Mouse (Mus musculus): ENCODE measurements around the gene Ppp2r2c. TPM values are rescaled to one million over a fixed set of nuclear protein-coding genes. Genes with fewer than 3 reads are reported as not detected.

Gene Ppp2r2c
- total and polyA plus RNA-seq, 3 experiments, result 0.05 TPM; not detected in 2

DNA sequence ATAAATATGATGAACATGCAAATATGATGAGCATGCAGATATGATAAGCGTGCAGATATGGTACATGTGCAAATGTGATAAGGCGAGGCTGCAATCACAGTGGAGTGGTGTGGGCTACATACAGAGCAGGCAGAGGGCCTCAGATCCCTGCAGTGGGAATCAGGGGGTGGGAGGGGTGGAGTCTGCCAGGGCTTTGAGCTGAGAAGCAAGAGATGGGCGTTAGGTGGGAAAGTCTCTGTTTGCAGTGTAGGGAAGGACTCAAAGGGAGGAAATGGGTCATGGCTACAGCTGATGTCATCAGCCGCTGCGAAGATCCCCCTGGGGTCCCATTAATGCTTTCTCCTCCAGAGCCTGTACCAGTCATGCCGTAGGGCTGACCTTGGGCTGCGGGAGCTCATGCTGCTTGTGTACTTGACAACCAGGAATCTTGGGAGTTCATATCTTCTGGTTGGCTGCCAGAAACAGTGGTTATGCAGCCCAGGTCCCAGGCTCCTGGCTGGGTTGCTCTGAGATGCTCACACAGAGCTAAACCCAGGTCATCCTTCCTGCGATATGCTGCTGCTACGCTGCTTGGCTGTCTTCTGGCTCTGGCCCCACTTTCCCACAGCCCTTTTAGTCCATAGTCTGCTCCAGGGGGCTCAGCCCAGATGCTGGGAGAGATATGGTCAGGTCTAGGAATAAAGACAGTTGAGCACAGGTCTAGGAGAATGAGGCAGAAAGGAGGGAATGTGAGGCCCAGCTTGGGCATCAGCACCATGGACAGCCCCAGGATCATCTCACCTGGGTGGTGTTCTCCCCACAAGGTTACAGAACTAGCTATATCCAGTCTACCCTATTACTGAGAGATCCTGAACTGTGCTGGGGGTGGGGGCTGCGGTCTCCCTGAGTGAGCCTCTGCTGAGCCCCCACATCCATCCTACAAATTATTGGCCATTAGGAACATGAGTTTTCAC, 27.6 kb downstream of the Ppp2r2c start:
- H3K4me1 ChIP-seq (ENCODE audit: insufficient read depth, low read depth, low read length), result no peaks in the 10 kb centered on the region
- H3K36me3 ChIP-seq (replicated peaks), result no peaks in the 10 kb centered on the region
- no peaks in the 10 kb centered on the region; the same call in 1 of the 2 replicates for H3K27me3 ChIP-seq (ENCODE audit: insufficient read depth, low read length)
- no peak for ATAC-seq (ENCODE audit: extremely low read depth, insufficient number of reproducible peaks, low FRiP score, poor library complexity, severe bottlenecking)
- H3K4me3 ChIP-seq (ENCODE audit: low read depth, low read length), result no peak overlapping the region
- TF ChIP-seq GATA1 (IDR thresholded peaks at IDR 0.05; ENCODE audit: borderline replicate concordance, low read length) (no peak), GATA2 (IDR thresholded peaks at IDR 0.05; ENCODE audit: borderline replicate concordance, low read depth, low read length) (no peak), CTCF (IDR thresholded peaks at IDR 0.05; ENCODE audit: low read depth, low read length) (no peak), TAL1 (conservative IDR thresholded peaks at IDR 0.05; ENCODE audit: low read depth, low read length) (no peak), POLR2AphosphoS5 (IDR thresholded peaks at IDR 0.05; ENCODE audit: insufficient replicate concordance, low read depth, low read length) (no peak)
- H3K9me3 ChIP-seq (replicated peaks), result no peaks in the 10 kb centered on the region
- DNase-seq (ENCODE audit: low spot score), result no peak

DNA sequence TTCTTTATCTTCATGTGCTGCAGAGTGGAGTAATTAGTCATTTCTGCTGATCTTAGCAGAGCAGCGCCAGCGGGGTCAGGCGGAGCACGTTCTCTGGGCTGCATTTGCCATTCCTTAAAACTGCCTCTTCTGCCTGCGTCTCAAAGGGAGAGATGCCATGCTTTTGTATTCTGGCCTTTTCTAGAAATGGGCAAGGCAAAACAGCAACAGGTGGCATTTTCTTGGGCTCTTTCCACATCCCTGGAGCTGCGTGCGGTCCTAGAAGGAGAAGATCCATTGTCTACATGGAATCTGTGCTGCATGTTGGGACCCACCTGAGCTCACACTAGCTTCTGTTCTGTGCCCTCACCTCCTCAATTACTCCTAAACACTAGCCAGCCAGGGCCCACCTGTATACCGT, 29.7 kb downstream of the Ppp2r2c start:
- ATAC-seq (ENCODE audit: extremely low read depth, insufficient number of reproducible peaks, low FRiP score, poor library complexity, severe bottlenecking) (no peak), DNase-seq (ENCODE audit: low spot score) (no peak)
- no peak overlapping the region for H3K4me3 ChIP-seq (ENCODE audit: low read depth, low read length)
- no peaks in the 10 kb centered on the region; the same call in 1 of the 2 replicates for H3K27me3 ChIP-seq (ENCODE audit: insufficient read depth, low read length)
- no peak for TF ChIP-seq GATA1 (IDR thresholded peaks at IDR 0.05; ENCODE audit: borderline replicate concordance, low read length)
- no peak for TF ChIP-seq CTCF (IDR thresholded peaks at IDR 0.05; ENCODE audit: low read depth, low read length)
- TF ChIP-seq GATA2 (IDR thresholded peaks at IDR 0.05; ENCODE audit: borderline replicate concordance, low read depth, low read length), result no peak
- no peak for TF ChIP-seq TAL1 (conservative IDR thresholded peaks at IDR 0.05; ENCODE audit: low read depth, low read length)
- no peak for TF ChIP-seq POLR2AphosphoS5 (IDR thresholded peaks at IDR 0.05; ENCODE audit: insufficient replicate concordance, low read depth, low read length)
- no peaks in the 10 kb centered on the region for H3K9me3 ChIP-seq (replicated peaks)
- no peaks in the 10 kb centered on the region for H3K4me1 ChIP-seq (ENCODE audit: insufficient read depth, low read depth, low read length)
- no peaks in the 10 kb centered on the region for H3K36me3 ChIP-seq (replicated peaks)

DNA sequence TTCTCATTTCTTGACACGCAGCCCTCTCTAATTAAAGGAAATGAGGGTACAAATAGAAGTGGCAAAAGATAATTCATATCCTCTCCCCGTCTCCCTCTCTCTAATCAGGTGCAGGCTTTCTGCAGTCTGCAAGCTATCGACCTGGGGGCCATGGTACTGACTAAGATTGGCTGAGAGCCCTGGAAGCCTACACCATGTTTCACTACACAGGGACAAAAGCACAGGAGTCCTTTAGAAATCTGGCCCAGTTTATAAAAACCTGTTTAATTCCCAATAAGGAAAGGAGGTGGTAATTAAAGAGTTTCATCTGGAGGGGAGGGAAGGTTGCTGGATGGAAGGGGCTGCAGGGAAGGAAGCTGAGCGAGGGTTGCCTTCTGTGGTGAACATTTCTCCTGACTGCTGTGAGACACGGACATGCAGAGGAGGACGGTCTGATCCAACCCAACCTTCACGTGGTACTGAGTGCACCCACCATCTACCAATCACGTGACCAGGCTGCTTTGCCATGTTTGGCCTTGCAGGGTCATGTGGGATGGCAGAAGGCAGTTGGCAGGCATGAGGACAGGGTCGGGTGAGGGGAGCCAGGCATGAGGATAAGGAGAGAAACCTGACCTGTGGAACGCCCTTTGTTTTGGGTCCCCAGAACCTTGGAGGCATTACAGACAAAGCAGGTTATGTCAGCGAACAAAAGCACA, 30.2 kb downstream of the Ppp2r2c start:
- no peak for TF ChIP-seq GATA1 (IDR thresholded peaks at IDR 0.05; ENCODE audit: borderline replicate concordance, low read length)
- TF ChIP-seq POLR2AphosphoS5 (IDR thresholded peaks at IDR 0.05; ENCODE audit: insufficient replicate concordance, low read depth, low read length), result no peak
- no peak for TF ChIP-seq TAL1 (conservative IDR thresholded peaks at IDR 0.05; ENCODE audit: low read depth, low read length)
- TF ChIP-seq CTCF (IDR thresholded peaks at IDR 0.05; ENCODE audit: low read depth, low read length), result no peak
- no peak for TF ChIP-seq GATA2 (IDR thresholded peaks at IDR 0.05; ENCODE audit: borderline replicate concordance, low read depth, low read length)
- ATAC-seq (ENCODE audit: extremely low read depth, insufficient number of reproducible peaks, low FRiP score, poor library complexity, severe bottlenecking) (no peak), DNase-seq (ENCODE audit: low spot score) (no peak)
- H3K4me1 ChIP-seq (ENCODE audit: insufficient read depth, low read depth, low read length), result no peaks in the 10 kb centered on the region
- no peak overlapping the region for H3K4me3 ChIP-seq (ENCODE audit: low read depth, low read length)
- H3K36me3 ChIP-seq (replicated peaks), result no peaks in the 10 kb centered on the region
- no peaks in the 10 kb centered on the region for H3K9me3 ChIP-seq (replicated peaks)
- no peaks in the 10 kb centered on the region; the same call in 1 of the 2 replicates for H3K27me3 ChIP-seq (ENCODE audit: insufficient read depth, low read length)

DNA sequence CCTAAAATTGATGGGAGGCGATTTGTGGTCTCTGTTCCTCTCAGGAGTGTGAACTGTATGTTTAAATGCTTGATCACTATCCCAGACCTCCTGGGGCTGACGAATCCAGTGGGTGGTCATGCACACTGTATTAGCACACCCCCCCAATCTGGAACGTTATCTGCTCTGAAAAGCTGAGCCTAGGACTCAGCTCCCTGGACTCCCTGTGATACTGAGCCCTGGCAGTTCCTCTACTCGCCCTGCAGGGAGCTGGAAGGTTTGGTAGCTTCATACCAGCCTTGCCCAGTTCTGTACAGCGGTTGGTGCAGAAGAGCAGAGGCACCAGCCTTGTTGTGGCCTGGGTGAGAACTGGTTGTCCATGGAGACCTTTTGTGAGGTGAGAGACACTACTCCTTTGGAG, 31.1 kb downstream of the Ppp2r2c start:
- no peaks in the 10 kb centered on the region; the same call in 1 of the 2 replicates for H3K27me3 ChIP-seq (ENCODE audit: insufficient read depth, low read length)

DNA sequence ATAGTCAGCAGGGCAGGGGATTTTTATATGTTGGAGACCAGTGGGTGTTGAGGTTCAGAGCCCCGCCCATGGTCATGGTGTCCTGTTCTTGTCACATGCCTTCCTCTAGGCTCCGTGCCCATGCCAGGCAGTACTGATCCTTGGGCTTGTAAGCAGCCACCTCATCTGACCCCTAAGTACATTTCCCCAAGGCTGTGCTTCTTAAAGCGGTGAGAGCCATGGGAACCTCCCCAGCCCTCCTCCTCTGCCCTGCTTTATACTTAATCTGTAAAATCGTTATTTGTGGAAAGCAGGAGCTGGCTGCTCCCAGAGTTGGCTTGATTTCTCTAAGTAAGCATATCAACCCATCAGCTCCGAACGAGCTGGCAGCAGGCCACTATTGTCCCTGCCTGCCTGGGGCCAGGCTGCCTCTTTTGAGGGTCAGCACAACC, 31.9 kb downstream of the Ppp2r2c start:
- TF ChIP-seq GATA2 (IDR thresholded peaks at IDR 0.05; ENCODE audit: borderline replicate concordance, low read depth, low read length) (no peak), CTCF (IDR thresholded peaks at IDR 0.05; ENCODE audit: low read depth, low read length) (no peak), POLR2AphosphoS5 (IDR thresholded peaks at IDR 0.05; ENCODE audit: insufficient replicate concordance, low read depth, low read length) (no peak), TAL1 (conservative IDR thresholded peaks at IDR 0.05; ENCODE audit: low read depth, low read length) (no peak), GATA1 (IDR thresholded peaks at IDR 0.05; ENCODE audit: borderline replicate concordance, low read length) (no peak)
- Histone ChIP-seq H3K4me1 (ENCODE audit: insufficient read depth, low read depth, low read length) (no peaks in the 10 kb centered on the region), H3K27me3 (ENCODE audit: insufficient read depth, low read length) (no peaks in the 10 kb centered on the region; the same call in 1 of the 2 replicates), H3K4me3 (ENCODE audit: low read depth, low read length) (no peak overlapping the region), H3K9me3 (replicated peaks) (no peaks in the 10 kb centered on the region), H3K36me3 (replicated peaks) (no peaks in the 10 kb centered on the region)
- ATAC-seq (ENCODE audit: extremely low read depth, insufficient number of reproducible peaks, low FRiP score, poor library complexity, severe bottlenecking), result no peak
- no peak for DNase-seq (ENCODE audit: low spot score)

More for the DNA sequence above, 31.1 kb downstream of the Ppp2r2c start:
- no peak for ATAC-seq (ENCODE audit: extremely low read depth, insufficient number of reproducible peaks, low FRiP score, poor library complexity, severe bottlenecking)
- no peak for DNase-seq (ENCODE audit: low spot score)
- TF ChIP-seq POLR2AphosphoS5 (IDR thresholded peaks at IDR 0.05; ENCODE audit: insufficient replicate concordance, low read depth, low read length) (no peak), GATA2 (IDR thresholded peaks at IDR 0.05; ENCODE audit: borderline replicate concordance, low read depth, low read length) (no peak), GATA1 (IDR thresholded peaks at IDR 0.05; ENCODE audit: borderline replicate concordance, low read length) (no peak), TAL1 (conservative IDR thresholded peaks at IDR 0.05; ENCODE audit: low read depth, low read length) (no peak), CTCF (IDR thresholded peaks at IDR 0.05; ENCODE audit: low read depth, low read length) (no peak)
- H3K4me1 ChIP-seq (ENCODE audit: insufficient read depth, low read depth, low read length), result no peaks in the 10 kb centered on the region
- no peaks in the 10 kb centered on the region for H3K36me3 ChIP-seq (replicated peaks)
- no peak overlapping the region for H3K4me3 ChIP-seq (ENCODE audit: low read depth, low read length)
- no peaks in the 10 kb centered on the region for H3K9me3 ChIP-seq (replicated peaks)

DNA sequence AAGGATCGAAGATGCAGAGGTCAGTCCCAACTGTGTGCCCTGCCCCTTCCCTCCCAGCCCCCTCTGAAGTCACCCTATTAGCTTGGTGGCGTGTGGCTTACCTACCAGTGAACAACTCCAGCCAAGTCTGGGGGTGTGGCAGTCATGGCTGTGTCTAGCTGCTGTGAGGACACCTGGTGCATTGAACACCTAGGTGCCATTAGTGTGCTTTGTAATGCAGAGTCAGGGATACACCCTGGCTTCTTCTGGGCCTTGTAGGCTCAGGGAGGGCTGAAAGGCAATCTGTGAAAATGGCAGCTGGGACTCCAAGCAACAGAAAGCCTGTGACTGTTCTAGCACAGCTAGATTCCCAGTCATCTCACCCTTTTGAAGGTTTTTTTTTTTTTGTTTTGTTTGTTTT, 34.5 kb downstream of the Ppp2r2c start:
- DNase-seq (ENCODE audit: low spot score), result no peak
- no peaks in the 10 kb centered on the region for H3K9me3 ChIP-seq (replicated peaks)
- H3K4me3 ChIP-seq (ENCODE audit: low read depth, low read length), result no peak overlapping the region
- no peaks in the 10 kb centered on the region for H3K36me3 ChIP-seq (replicated peaks)
- H3K27me3 ChIP-seq (ENCODE audit: insufficient read depth, low read length), result no peaks in the 10 kb centered on the region; the same call in 1 of the 2 replicates
- H3K4me1 ChIP-seq (ENCODE audit: insufficient read depth, low read depth, low read length), result no peaks in the 10 kb centered on the region
- ATAC-seq (ENCODE audit: extremely low read depth, insufficient number of reproducible peaks, low FRiP score, poor library complexity, severe bottlenecking), result no peak
- TF ChIP-seq POLR2AphosphoS5 (IDR thresholded peaks at IDR 0.05; ENCODE audit: insufficient replicate concordance, low read depth, low read length), result no peak
- TF ChIP-seq GATA2 (IDR thresholded peaks at IDR 0.05; ENCODE audit: borderline replicate concordance, low read depth, low read length), result no peak
- no peak for TF ChIP-seq CTCF (IDR thresholded peaks at IDR 0.05; ENCODE audit: low read depth, low read length)
- no peak for TF ChIP-seq TAL1 (conservative IDR thresholded peaks at IDR 0.05; ENCODE audit: low read depth, low read length)
- no peak for TF ChIP-seq GATA1 (IDR thresholded peaks at IDR 0.05; ENCODE audit: borderline replicate concordance, low read length)
